ENCODE assay signal across 11 mouse cellular contexts in the genomic region with DNA sequence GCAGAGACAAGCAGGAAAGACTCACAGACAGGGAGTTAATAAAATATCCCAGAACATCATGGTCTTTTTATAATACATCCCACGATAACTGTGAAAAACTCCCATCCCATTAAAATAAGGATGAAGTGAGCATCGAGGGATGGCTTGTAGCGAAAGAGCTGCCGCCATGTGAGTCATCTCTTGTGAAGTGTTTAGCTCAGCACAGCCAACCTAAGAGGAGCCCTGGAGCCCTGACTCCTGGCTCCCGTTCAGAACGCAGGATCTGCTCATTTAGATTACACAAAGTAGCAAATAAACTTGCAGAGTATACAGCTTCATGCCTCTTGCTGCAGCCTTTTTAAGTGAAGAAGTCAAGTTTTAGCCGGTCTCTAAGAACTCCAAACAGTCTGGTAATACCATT.
A peak's percentile ranks its signal among the peaks of the same experiment; 100 is the strongest.
DNase-seq lines count a peak whose midpoint lies in the region; ATAC-seq and TF ChIP-seq lines count a peak whose summit lies in the region.
"Had no signal": no experiment of that assay in that cellular context is flagged by ENCODE, and none has a peak within 500 bp of the region (broad histone marks: within the 10 kb centered on the region; RNA-seq: fewer than 3 reads in every experiment).

No protein-coding gene starts in this region.

- no peaks in the 10 kb centered on the region for H3K36me3 ChIP-seq in intestine, embryonic 14.5 days (ENCODE audit: control insufficient read depth, insufficient read depth, low read length)
- H3K36me3 ChIP-seq in intestine, postnatal 0 days (ENCODE audit: control insufficient read depth, insufficient read depth) = no peaks in the 10 kb centered on the region
- no peaks in the 10 kb centered on the region for H3K36me3 ChIP-seq in stomach, embryonic 14.5 days (ENCODE audit: control insufficient read depth, insufficient read depth, low read length)
- H3K36me3 ChIP-seq: embryonic facial prominence, embryonic 12.5 days had no signal

- no peak overlapping the region for H3K9ac ChIP-seq in intestine, embryonic 14.5 days (ENCODE audit: low read length)
- H3K9ac ChIP-seq in intestine, postnatal 0 days (ENCODE audit: low read depth, low read length) = no peak overlapping the region
- H3K9ac ChIP-seq in stomach, embryonic 14.5 days (replicated peaks; ENCODE audit: low read depth, low read length) = no peak overlapping the region
- H3K9ac ChIP-seq: embryonic facial prominence, embryonic 12.5 days had no signal

- TF ChIP-seq CTCF in intestine, postnatal 0 days (IDR thresholded peaks at IDR 0.05; ENCODE audit: low read depth) = no peak

- 27% methylated on average over 7 of the region's 7 CpGs for WGBS in intestine, embryonic 14.5 days
- 45% methylated on average over 7 of the region's 7 CpGs for WGBS in intestine, postnatal 0 days
- WGBS in stomach, embryonic 14.5 days = 23% methylated on average over 7 of the region's 7 CpGs

- no peak overlapping the region for H3K4me2 ChIP-seq in intestine, embryonic 14.5 days (ENCODE audit: low read length)
- H3K4me2 ChIP-seq in intestine, postnatal 0 days (replicated peaks; ENCODE audit: low read depth) = no peak overlapping the region; the same call in 1 of the 2 replicates
- H3K4me2 ChIP-seq in stomach, embryonic 14.5 days (replicated peaks; ENCODE audit: low read depth, low read length) = no peak overlapping the region
- H3K4me2 ChIP-seq: embryonic facial prominence, embryonic 12.5 days had no signal

- H3K9me3 ChIP-seq in intestine, embryonic 14.5 days (ENCODE audit: control insufficient read depth, low read length) = no peaks in the 10 kb centered on the region
- no peaks in the 10 kb centered on the region for H3K9me3 ChIP-seq in intestine, postnatal 0 days (ENCODE audit: control insufficient read depth)
- no peaks in the 10 kb centered on the region for H3K9me3 ChIP-seq in stomach, embryonic 14.5 days (ENCODE audit: control insufficient read depth, low read depth, low read length)
- H3K9me3 ChIP-seq: embryonic facial prominence, embryonic 12.5 days had no signal

- no peak overlapping the region for H3K4me3 ChIP-seq in intestine, embryonic 14.5 days (ENCODE audit: low read depth, low read length)
- no peak overlapping the region for H3K4me3 ChIP-seq in intestine, postnatal 0 days (ENCODE audit: low read depth, low read length)
- no peak overlapping the region for H3K4me3 ChIP-seq in stomach, embryonic 14.5 days (ENCODE audit: low read depth, low read length)
- H3K4me3 ChIP-seq: embryonic facial prominence, embryonic 12.5 days had no signal

- H3K27me3 ChIP-seq in intestine, embryonic 14.5 days (replicated peaks; ENCODE audit: control insufficient read depth, insufficient read depth, low read length) = no peaks in the 10 kb centered on the region
- H3K27me3 ChIP-seq in intestine, postnatal 0 days (replicated peaks; ENCODE audit: control insufficient read depth, insufficient read depth, low read length) = no peaks in the 10 kb centered on the region
- H3K27me3 ChIP-seq in stomach, embryonic 14.5 days (ENCODE audit: control insufficient read depth, insufficient read depth, low read length) = no peaks in the 10 kb centered on the region
- H3K27me3 ChIP-seq: embryonic facial prominence, embryonic 12.5 days had no signal

- peaks cover 14% of the 10 kb centered on the region for H3K4me1 ChIP-seq in intestine, embryonic 14.5 days (replicated peaks; ENCODE audit: control insufficient read depth, insufficient read depth, low read length)
- no peaks in the 10 kb centered on the region for H3K4me1 ChIP-seq in intestine, postnatal 0 days (replicated peaks; ENCODE audit: control insufficient read depth, insufficient read depth, low read length)
- peaks cover 12% of the 10 kb centered on the region; the same call in 1 of the 2 replicates for H3K4me1 ChIP-seq in stomach, embryonic 14.5 days (ENCODE audit: control insufficient read depth, insufficient read depth, low read length)

- no peak for ATAC-seq in intestine, embryonic 14.5 days (replicated peaks; ENCODE audit: low FRiP score, low TSS enrichment, low read depth)
- ATAC-seq in intestine, postnatal 0 days = no peak
- ATAC-seq in stomach, embryonic 14.5 days (ENCODE audit: insufficient number of reproducible peaks, insufficient read depth, low FRiP score, low read depth) = peak; percentile 63; the same call in 1 of the 2 replicates
- ATAC-seq: forebrain, embryonic 16.5 days had no signal

- DNase-seq in adrenal gland, postnatal 10 days = peak; percentile 9
- DNase-seq in adrenal gland, adult (ENCODE audit: inconsistent age in 2 of 2, low spot score in 1 of 2) = no peak
- peak; percentile 55 for DNase-seq in intestine, embryonic 14.5 days (ENCODE audit: low spot score)
- DNase-seq in right cerebral cortex, adult 18-20 months = peak; percentile 8
- DNase-seq in right cerebral cortex, postnatal 4 days = no peak
- no peak for DNase-seq in spleen, postnatal 36 days (ENCODE audit: low spot score in 2 of 2)

- peak overlapping the region; percentile 22; the same call in 1 of the 2 replicates for H3K27ac ChIP-seq in intestine, embryonic 14.5 days (ENCODE audit: low read depth)
- H3K27ac ChIP-seq in intestine, postnatal 0 days (ENCODE audit: low read depth, low read length) = no peak overlapping the region
- H3K27ac ChIP-seq in stomach, embryonic 14.5 days (ENCODE audit: low read length) = peak overlapping the region; percentile 61
- H3K27ac ChIP-seq: embryonic facial prominence, embryonic 12.5 days; macrophage had no signal

Comparison
In these comparisons a context has a peak if more than half of its experiments do, and no peak if none do; other contexts are left out.
1. DNase-seq: peak in adrenal gland, postnatal 10 days (single experiment), intestine, embryonic 14.5 days (single experiment) and right cerebral cortex, adult 18-20 months (single experiment); none in adrenal gland, adult (0 of 2), right cerebral cortex, postnatal 4 days (single experiment) and spleen, postnatal 36 days (0 of 2).